Mouse (Mus musculus) stomach, embryonic 14.5 days (tissue): ENCODE data around the gene Insig1. TPM values are rescaled to one million over a fixed set of nuclear protein-coding genes. Genes with fewer than 3 reads are reported as not detected.

ENCODE experiments used
- polyA plus RNA-seq: library from polyadenylated mRNA; unstranded; fragments of >200 nt; fragmentation: Nextera tagmentation; extraction: Ambion mirVana; gene quantifications from 2 replicates; pipeline ENCODE4 v1.2.1, GENCODE M21; 2014

The Insig1 gene
- polyA plus RNA-seq, 1 experiment from 2014 or later: 69.4 TPM

Other genes starting within 250 kb of the Insig1 start
- gene Htr5a, start 229.2 kb upstream of the Insig1 start, polyA plus RNA-seq: 0.04 TPM in 1 of 2 replicates, not detected in the other
- not detected in 2 replicates for gene En2, start 94.3 kb downstream of the Insig1 start, polyA plus RNA-seq
- not detected in 2 replicates for gene Cnpy1, start 174.4 kb downstream of the Insig1 start, polyA plus RNA-seq
- gene Rbm33, start 245.8 kb downstream of the Insig1 start, polyA plus RNA-seq: 26.4 and 27.4 TPM in 2 replicates